Mouse (Mus musculus) A20 (cell line): ENCODE results near the gene Chd3.

Source experiments
- DNase-seq: peaks from one replicate; pipeline ENCODE4 v3.0.0-alpha.2; 2011; ENCODE audit warnings: low read depth, low spot score

Gene Chd3

DNA sequence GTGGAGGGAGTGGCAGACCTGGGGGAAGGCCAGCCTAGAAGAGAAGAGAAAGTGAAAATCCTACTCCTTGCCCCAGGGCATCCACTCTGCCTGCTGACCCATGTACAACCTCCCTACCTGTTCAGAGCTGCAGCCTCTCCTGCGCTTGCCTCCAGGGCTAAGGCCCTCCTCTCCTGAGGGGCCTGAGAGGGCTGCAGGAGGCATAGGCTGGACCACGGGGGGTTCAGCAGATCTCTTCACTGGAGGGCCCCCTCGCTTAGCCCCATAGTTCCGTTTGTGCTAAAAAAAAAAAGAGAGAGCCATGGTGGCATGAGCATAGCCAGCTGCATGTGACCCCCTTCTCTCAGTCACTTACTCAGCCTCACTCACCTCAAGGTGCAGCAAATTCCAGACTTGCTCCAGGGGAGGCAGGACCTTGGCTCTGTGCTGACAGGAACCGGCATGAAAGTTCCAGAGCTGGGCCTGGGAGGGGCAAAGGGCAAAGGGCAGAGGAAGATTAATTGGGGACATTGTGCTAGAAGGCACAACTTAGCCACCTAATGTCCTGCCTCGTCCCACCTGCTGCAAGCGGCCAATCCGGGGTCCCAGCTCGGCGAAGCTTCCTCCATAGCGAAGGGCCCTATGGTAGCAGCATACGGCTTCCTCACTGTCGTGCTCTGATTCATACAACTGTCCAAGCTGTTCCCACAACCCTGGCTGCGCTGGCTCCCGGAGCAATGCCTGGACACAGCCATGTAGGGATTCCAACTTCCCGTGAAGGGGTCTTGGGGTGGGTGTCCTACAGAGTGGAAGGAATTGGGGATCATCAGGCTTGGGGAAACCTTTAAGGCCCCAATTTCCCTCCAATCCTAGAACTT lies 37.9 kb upstream of the Chd3 start:
- DNase-seq, result no peak

DNA sequence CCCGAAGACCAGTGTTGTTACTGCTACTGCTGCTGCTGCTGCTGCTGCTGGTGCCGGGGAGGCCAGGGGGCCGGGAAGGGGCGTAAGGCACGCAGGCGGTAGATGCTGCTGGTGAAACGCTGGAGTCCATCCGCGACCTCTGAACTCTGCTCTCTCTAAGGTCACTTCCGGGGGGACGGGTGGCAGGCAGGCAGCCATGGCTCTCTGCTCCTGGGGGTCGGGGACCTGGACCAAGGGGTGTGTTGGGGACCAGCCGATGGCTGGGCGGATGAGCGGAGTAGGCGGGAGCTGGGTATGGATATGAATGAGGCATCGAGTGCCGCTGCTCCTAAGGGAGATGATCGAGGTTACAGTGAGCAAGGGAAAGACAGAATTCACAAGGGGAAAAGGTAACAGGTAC lies 37.1 kb upstream of the Chd3 start:
- DNase-seq, result no peak

DNA sequence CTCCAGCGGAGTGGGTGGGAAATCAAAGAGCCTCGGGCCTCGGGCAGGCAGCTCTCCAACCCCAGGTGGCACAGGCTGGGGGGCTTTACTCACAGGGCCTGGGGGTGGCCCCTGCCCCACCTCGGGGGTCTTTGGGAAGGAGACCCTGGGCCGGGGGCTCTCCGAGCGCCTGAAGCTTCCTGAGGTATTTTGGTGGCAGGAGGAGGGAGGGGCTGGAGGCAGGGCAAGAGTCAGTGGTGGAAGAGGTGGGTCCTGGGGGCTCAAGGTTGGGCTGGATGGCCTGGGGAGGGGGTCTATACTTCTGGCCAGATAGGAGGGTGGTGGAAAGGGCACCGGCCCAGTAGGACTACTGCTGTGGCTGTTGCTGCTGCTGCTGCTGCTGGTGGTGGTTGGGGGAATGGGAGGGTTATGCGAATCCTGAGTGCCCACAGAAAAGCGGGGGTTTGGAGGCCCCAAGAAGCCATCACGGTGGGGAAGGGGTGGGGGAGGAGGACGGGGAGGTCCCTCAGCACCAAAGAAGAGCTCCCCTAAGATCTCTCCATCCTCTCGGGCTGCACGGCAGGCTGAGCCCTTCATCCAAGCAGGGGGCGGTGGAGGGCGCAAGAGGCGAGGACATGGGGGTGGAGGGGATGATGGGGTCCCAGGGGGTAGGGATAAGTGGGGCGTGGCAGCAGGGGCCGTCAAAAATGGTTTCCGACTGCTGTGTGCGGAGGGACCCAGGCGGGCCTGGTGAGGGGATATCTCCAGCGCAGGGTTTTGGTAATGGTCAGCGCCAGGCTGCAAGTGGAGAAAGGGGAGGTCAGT lies 36.4 kb upstream of the Chd3 start:
- no peak for DNase-seq

DNA sequence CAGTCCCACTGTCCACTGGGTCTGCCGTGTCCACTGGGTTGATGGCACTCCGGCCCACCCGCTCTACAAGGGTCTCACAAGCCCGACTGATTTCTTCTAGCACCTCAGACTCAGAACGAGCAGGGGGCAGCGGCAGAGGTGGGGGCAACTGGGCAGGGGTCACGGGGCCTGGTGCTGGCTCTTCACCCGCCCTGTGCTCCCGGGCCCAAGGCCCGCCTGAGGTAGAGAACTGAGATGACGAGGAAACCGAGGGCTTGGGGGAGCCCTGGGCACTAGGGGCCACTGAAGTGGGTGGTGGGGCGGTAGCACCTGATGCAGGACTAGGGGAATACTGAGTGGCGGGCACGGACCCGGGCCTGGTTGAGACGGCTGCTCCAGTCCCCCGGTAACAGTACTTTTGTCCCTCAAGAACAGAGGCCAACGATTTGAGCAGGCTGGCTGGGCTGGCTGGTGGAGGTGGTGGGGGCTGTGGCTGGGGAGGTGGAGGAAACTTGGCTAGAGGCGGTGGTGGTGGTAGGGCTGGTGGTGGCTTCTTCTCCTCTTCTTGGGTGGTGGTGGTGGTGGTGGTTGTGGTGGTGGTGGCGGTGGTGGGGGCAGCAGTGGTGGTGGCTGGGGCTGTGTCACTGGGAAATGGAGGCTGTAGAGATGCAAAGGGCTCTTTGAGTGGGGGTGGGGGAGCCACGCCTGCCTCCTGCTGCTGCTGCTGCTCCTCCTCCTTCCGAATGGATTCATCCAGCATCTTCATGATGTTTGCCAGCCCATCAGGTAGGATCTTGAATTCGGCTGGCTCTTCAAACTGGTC lies 35.6 kb upstream of the Chd3 start:
- no peak for DNase-seq

DNA sequence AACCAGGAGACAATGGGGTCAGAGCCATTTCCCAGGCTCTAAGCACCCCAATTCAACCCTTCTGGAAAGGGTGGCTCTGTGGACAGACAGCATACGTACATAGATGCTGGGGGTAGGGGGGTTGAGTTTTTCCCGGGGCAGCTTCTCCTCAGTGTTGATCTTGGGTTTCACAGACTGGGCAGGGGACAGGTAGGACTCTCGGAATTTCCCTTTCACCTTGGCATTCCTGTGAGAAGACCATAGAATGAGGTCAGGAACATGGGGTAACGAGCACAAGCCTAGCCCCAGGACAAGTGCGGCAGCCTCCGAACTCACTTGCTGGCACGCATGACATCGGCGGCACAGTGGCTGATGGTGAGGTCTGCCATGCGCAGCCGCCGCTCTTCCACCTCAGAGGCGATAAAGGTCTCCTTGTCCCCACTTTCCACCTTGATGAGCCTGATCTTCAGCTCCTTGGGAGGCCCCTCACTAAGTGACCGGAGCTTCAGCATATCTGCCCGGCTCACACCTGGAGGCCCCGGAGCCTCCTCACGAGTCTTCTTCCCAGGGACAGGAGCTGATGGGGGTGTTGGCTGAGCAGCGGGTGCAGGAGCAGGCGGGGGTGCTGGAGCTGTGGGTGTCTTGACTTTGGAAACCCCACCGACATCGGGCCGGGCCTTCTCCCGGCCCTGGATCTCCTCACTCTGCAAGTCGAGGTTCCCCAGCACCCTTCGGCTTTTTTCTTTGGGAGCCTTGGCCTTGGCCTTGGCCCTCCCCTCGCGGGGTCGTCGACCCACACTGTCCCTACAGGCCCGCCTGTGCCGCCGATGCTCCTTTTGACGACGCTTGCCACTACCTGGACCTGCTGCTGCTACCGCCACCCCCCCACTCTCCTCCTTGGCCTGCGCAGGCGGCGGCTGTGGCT lies 34.7 kb upstream of the Chd3 start:
- DNase-seq, result no peak

DNA sequence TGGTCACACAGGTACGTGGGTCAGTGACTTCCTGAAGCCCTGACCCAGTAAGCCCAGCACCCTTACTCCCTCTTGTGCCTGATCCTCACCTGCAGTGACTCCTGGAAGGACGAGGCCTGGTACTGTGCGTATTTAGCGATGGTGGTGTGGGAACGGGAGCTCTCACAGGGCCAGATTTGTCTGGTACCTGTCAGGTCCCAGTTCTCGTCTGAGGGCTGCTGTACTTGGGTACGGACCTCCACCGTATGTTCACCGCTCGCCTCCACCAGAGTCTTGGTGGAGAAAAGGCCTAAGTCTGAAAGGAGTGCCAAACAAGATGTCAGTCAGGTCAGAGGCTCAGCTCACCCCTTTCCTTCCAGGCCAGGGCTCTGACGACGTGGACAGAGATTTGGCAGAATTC lies 32.8 kb upstream of the Chd3 start:
- DNase-seq, result no peak

DNA sequence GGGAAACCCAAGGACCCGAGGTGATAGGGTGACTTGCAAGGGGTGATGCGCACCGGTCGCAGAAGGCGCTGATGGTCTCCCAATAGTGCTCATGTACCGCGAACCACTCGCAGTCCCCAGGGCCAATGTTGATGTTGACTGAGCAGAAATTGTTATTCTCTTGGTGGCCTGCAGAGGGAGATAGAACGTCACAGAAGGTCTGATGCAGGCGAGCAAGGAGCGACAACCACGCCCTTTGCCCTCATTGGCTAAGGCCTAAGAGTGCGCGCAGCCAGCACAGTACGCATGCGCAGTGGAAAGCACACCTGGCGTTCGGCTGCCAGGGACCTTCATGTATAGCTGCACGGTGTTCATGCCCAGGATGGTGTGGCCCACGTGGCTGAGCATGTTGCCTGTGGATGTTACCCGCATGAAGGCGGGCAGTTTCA lies 32.0 kb upstream of the Chd3 start:
- peak; percentile 96 for DNase-seq

DNA sequence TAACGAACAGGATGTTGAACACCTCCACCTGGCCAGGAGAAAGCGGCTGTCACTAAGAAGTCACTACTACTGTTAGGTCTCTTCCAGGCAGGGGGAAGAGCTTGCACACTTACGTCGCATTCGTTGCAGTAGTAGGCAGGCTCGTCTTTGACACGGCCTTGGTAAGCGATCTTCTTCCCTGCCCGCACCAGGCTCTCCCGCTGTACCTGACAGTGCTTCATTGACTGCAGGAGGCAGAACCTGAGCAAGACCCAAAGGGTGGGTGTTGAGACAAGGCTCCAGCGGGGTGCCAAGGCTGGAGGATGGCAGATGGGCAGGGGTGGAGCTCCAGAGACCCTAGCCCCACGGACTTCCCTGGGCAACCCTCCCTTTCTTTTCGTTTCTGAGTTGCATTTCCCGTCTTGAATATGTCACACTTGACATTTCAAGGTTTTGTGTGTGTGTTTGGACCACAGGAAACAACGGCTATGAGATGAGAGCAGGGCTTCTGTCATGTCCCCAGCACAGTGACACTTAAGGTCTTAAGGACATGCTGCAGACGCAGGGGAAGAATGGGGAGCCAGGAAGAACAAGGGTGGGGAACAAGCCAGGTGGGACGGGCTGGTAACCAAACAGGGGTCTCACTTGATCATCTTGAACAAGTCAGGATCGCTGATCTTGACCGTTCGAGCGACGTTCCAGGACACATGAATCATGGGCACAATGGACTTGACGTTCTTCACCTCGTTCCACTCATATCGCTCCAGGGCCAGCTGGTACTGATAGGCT lies 31.1 kb upstream of the Chd3 start:
- no peak for DNase-seq

DNA sequence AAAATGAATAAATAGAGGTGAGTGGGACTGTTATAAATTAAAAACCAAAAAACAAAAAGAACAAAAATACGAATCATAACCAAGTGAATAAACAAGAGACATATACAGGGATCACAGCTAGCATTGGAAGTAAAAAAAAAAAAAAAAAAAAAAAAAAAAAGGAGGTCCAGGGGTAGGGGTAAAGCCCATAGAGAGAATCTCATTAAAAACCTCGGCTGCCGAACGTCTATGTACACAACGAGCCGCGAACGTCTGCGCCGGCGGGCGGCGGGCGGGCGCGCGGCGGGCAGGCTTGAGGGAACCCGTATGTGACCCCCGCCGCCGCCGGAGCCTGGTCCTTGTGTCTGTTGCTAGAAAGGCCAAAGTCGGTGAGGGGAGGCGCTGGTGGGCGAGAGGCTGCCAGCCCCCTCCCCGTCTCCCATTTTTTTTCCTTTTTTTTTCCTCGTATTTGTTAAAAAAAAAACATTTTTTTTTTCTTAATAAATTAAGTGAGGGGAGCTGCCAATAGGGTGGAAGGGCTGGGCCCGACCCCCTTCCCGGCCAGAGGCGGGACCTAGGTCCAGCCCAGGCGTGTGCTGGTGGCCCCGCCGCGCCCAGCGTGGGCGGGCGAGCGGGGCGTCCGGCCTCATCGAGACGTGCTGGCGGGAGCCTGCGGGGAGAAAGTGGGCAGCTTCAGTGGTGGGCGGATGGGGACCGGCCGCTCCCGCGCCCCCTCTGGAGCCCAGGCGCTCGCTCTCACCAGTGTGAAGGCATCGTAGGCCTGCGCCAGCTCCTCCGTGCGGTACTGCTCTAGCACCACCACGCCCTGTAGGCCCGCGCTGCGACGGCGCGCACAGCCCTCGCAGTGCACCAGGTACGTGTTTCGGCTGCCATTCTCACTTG lies 30.2 kb upstream of the Chd3 start:
- DNase-seq, result no peak

DNA sequence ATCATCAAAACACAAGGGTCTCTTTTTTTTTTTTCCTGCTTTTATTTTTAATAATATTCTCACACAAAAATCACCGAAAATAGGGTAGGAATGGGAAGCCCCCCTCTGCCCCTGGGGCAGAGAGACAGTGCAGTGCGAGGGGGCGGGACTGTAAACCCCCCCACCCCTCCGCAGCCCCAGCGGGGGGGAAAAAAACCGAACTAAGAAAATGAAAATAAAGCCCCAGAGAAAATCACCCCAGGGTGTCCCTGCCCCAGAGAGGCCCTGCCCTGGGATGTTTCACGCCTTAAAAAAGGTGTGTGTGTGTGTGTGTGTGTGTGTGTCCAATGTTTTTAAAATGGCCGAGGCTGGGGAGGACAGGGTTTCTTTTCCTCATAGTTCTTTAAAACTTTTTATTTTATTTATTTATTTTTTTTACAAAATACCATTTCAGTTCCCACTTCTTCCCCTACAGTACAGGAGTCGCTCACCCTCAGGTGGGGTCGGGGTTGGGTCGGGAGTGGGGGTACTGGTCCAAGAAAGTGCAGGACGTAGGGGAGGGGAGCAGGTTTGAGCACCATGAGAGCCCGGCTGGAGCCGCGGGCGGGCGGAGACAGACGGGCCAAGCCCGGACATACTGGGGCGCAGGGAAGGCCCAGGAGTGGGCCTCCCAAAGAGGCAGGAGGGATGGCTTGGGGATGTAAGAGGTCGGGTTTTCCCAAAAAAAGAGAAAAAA lies 29.4 kb upstream of the Chd3 start:
- DNase-seq, result no peak

DNA sequence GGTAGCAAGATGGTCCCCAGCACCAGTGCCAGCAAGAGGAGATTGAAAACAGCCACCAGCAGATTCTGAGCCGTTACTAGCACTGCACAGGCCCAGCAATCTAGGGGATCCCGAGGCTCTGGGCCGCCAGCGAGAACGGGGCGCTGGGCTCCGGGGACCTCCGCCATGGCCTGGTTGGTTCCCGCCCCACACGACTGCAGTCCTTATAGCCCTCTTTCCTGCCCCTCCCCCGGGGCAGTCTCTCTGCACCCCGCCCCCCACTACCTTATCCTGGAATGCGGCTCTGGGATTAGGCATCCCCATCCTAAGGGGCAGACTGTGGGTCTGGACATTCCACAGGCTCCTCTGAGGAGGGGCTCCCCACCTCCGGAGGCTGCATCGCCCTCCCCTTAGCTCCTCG lies 28.9 kb upstream of the Chd3 start, which contains the start of gene Tmem88:
Tmem88 (minus strand) TSS at position 176 of the 400 bp plus-strand sequence.
- DNase-seq, result no peak

DNA sequence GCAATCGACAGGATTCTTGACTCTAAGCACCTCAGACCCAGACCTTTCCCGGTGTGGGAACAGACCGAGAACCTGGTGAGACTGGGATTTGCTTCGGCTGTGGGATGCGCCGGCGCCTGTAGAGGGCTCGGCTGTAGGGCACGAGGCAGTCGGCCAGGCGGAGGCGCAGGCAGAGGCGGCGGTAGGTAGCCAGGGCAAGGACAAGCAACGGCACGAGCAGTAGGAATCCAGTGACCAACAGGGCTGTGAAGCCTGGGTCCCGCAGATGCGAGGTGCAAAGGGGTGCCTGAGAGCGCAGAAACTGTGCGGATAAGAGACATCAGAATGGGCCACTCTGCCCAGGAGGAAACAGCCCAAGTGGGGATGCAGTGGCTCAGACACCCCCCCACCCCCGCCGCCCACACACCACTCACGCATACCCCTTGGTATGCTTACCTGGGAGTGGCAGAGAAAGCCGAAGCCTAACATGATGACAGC lies 28.4 kb upstream of the Chd3 start:
- no peak for DNase-seq

DNA sequence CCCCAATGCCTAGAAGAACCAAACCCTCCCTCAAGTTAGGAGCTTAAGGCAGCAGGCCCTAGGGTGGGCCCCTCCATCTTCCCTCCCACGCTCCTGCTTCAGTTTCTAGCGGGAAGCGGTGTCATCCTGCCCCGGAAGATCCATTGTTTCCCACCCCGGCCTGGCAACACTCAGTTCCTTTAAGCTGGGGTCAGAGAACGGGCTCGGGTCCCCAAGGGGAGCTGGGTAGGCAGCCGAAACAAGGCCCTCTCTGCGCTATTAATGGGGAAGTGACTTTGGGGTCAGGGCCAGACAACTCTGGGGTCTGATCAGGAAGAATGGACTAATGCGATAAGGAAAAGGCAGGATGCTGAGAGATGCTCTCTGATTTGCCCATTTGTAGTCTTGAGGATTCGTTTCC lies 27.6 kb upstream of the Chd3 start:
- no peak for DNase-seq

DNA sequence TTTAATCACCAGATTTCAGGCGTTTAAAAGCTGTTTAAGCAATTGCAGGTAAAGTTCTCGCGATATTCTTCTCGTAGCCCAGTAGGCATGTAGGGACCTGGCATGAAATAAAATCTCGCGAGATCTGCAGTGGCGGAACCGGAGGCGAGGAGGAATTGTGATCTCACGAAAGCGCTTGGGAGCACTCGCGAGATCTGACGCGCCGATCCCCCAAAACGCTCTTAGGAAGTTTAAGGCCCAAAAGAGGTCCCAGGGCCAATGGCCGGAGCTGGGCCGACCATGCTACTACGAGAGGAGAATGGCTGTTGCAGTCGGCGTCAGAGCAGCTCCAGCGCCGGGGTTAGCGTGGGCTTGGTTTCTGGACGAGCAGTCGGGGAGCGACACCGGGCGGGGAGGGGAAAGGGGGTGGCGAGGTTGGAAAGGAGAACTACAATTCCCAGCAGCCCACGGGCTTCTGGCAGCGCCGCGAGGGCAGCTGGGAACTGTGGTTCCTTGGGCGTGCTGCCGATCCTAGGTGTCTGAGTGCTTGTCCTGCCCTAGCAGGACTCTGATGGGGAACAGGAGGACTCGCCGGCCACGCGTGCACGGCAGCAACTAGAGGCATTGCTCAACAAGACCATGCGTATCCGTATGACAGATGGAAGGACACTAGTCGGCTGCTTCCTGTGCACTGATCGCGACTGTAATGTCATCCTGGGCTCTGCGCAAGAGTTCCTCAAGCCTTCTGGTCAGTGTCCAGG lies 26.6 kb upstream of the Chd3 start:
- peak; percentile 100 for DNase-seq

DNA sequence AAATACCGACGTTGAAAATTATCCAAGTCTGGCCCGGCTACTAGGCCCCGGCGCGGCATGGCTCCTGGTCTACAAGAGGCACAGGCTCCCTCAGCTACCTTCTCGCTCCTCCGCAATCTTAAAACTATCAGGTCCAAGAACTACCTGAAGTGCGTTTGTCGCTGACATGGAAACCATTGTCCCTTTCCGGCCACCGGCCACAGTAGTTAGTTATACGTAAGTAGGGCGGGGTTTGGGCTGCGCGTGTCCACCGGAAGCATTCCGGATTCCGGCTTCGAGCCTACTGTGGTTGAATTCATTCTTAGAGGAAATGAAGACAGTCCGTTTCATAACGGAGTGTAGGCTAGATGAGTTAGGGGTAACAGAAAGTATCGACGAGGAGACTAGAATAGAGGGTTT lies 26.0 kb upstream of the Chd3 start, which contains the start of the genes Naa38 and Cyb5d1:
Naa38 (plus strand) TSS at position 253 of the 399 bp plus-strand sequence.
Cyb5d1 (minus strand) TSS at position 397 of the 399 bp plus-strand sequence.
- peak; percentile 97 for DNase-seq

DNA sequence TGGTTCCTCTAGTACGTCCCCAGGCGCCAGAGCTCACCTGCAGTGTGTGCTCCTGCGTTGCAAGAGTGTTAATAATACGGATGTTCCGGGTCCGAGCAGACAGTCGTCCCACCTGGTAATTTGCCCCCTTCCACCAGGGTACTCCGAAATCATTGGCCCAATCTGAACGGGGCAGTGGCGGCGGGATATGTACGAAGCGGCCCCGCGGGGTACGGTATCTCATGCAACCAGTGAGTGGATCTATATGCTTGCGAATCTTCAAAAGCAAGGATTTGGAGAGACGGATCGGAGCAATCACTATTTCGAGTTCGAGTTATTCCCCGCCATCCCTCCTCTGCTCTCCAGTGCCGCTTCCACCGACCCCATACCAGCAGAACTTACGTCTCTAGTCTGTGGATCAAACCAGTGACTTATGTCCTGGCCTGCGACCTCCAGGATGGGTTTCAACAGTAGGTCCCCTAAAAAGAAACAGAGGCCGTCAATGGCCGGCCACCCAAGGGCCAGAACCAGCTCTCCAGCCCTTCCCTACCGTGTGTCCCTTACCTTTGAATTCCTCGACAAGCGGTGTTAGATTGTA lies 25.5 kb upstream of the Chd3 start:
- peak; percentile 57 for DNase-seq

DNA sequence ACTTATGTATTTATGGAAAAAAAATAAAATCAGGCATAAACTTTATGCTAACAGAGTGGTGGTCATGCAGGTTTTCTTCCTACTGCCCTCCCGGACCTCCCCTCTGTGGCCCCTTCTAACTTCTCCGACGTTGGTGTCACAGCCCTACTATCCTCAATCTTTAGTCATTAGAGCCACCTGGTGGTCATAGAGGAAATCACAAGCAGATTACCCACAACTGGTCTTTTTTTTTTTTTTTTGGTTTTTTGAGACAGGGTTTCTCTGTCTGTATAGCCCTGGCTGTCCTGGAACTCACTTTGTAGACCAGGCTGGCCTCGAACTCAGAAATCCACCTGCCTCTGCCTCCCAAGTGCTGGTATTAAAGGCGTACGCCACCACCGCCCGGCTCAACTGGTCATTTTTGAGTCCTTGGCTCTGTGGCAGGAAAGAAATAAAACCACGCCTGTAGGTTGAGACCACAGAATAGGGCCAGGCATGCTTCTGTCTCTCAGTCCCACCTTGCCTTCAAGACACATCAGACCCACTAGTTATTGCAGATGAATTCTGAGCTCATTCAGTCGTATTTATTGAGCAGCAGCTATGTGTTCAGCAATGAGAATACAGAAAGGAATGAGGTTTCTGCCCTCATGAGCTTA lies 21.3 kb upstream of the Chd3 start:
- peak; percentile 75 for DNase-seq
